Mouse (Mus musculus): Measurements from ENCODE around the gene Abcc3.

GRCm38 (mm10) chr11:94349839-94350238, 43.0 kb downstream of the Abcc3 start:
- TF ChIP-seq POLR2A (IDR thresholded peaks at IDR 0.05; ENCODE audit: control insufficient read depth, low read depth, low read length) (no peak), CTCF (IDR thresholded peaks at IDR 0.05; ENCODE audit: control insufficient read depth, insufficient read depth, insufficient replicate concordance, low read depth, low read length) (no peak)
